ENCODE assay signal across 16 mouse cellular contexts in genomic region chr15:32579351-32579750, GRCm38 (mm10).
"Had no signal": no experiment of that assay in that cellular context is flagged by ENCODE, and none has a peak within 500 bp of the region (broad histone marks: within the 10 kb centered on the region; RNA-seq: fewer than 3 reads in every experiment).

No protein-coding gene starts in this region.

- H3K4me3 ChIP-seq: limb, embryonic 15.5 days; liver, embryonic 12.5 days; midbrain, embryonic 10.5 days; midbrain, embryonic 15.5 days; neural tube, embryonic 13.5 days had no signal

- ATAC-seq: liver, embryonic 12.5 days; midbrain, embryonic 15.5 days had no signal

- H3K4me2 ChIP-seq: limb, embryonic 15.5 days; liver, embryonic 12.5 days; lung, embryonic 14.5 days; midbrain, embryonic 15.5 days; neural tube, embryonic 13.5 days had no signal

- H3K4me1 ChIP-seq: limb, embryonic 15.5 days; liver, embryonic 12.5 days; midbrain, embryonic 10.5 days; midbrain, embryonic 15.5 days; neural tube, embryonic 13.5 days had no signal

- DNase-seq: kidney, postnatal 36 days; layer of hippocampus, adult 9-11 months; layer of hippocampus, postnatal 36 days; lung, embryonic 14.5 days; lung, postnatal 10 days; lung, postnatal 4 days; retina, postnatal 1 day; right cerebral cortex, postnatal 4 days; thymus, adult 2 months; thymus, postnatal 25 days had no signal

- H3K27ac ChIP-seq: kidney, postnatal 0 days; limb, embryonic 15.5 days; liver, embryonic 12.5 days; midbrain, embryonic 10.5 days; midbrain, embryonic 15.5 days; neural tube, embryonic 13.5 days had no signal

- H3K9ac ChIP-seq: limb, embryonic 15.5 days; liver, embryonic 12.5 days; lung, embryonic 14.5 days; midbrain, embryonic 15.5 days; neural tube, embryonic 13.5 days had no signal

- H3K36me3 ChIP-seq: limb, embryonic 15.5 days; liver, embryonic 12.5 days; midbrain, embryonic 10.5 days; midbrain, embryonic 15.5 days; neural tube, embryonic 13.5 days had no signal

- H3K9me3 ChIP-seq: limb, embryonic 15.5 days; liver, embryonic 12.5 days; midbrain, embryonic 10.5 days; midbrain, embryonic 15.5 days; neural tube, embryonic 13.5 days had no signal

- H3K27me3 ChIP-seq: limb, embryonic 15.5 days; liver, embryonic 12.5 days; midbrain, embryonic 15.5 days; neural tube, embryonic 13.5 days had no signal
